Mouse (Mus musculus) 3134 (cell line): ENCODE measurements around the gene Prmt2.

Experiments
- DNase-seq: peaks from one replicate; pipeline ENCODE4 v3.0.0-alpha.2; 2011; ENCODE audit warnings: low spot score; ENCODE audit not compliant: insufficient read length; ENCODE audit errors: extremely low read depth

The Prmt2 gene

DNA sequence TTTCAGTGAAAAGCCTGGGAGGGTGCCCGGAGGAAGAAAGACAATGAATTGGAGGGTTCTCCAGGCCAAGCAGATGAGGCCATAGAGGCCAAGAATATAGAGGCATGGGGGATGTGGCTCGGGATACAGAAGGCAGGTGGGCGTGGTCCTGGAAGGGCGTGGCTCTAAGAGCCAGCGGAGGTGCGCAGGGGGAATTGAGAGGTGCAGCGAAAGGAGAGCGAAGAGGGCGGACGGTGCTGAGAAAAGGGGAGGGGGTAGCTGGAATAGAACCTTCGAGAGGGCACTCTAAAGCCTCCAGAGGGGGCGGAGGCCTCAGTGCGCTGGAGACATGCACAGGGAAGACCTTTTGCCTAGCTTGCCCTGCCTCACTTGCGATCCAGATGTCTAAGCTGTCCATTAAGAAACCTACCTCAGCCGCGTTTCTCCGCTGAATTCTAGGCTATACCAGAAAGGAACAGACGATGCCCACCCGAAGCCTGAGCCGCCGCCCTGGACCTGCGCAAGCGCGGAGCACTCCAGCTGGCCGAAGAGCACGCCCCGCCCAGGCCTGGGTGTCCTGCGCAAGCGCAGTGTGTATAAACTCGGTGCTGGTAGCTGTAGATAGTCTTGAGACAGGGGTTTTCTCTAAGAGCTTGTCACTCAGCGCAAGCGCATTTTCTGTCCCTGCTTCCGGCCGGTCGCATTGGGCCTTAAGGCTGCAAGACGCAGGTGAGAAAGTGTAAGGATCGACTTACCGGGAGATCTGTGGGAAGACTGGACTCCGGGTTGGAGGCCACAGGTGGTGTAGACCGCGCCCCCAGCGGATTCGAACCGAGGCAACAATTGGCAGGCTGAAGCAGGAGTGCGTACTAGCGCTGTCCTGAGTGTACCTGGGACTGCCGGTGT, at the start of gene Prmt2:
Gene Prmt2 (minus strand): TSS at position 525 of the 885 bp plus-strand sequence.
- DNase-seq = peak; percentile 86

DNA sequence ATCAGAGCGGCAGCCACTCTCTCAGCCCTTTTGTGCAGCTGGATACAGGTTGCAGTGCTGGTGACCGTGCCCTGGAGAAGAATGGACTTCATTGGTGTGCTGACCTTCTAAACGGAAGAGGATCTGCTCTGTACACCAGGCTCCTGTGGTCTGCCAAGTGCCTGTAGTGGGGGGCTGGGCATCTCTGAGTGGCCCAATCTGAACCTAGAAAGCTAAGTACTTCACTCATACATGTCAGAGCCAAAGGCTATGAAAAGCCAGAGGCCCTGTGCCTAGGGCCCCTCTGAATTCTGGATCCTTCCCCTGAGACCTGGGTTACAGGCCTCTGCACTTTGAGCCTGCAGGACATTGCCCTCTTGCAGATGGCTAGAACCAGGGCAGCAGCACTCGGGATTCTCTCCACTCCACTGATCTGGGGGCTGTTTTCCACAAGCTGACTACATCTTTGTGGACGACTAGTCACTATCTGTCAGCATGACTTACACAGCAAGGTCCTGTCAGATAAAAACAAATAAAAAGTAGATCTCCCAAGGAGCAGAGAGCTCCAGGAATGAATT, 41.0 kb upstream of the Prmt2 start:
- DNase-seq = no peak

DNA sequence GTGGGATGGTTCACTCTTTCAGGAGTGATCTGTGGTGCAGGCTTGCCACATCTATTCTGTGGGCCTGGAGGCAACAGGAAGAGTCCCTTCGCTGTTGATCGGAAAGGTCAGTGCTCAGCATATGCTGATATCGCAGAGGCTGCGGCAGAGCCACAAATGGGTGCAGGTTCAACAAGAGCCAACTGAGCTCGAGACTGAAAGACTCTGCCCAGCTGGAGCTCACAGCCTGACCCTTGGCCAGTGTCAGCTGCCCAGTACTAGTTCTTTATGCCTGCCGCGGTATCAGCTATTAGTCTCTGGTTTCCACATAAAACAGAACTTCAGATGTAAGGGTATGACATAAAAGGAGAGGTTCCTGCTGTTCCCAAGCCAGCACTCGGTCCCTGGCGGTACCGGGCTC, 37.6 kb upstream of the Prmt2 start:
- DNase-seq = no peak

DNA sequence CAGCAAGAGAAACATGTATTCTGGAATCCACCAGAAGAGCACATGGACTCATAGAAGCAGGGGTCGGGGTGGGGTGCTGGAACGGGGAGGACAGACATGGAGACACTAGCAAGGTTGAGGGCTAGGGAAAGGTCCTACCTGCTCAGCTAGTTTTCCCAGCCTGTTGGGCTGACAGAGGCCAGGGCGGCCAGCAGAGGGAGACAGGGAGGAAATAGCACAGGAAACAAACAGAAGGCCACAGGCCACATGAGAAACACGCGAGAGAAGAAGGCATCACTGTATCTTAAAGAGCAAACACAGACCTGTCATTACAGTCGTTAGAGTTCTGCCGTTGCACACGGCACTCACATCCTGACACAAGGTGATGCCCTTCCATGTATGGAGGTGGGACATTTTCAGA, 33.6 kb upstream of the Prmt2 start:
- no peak for DNase-seq

DNA sequence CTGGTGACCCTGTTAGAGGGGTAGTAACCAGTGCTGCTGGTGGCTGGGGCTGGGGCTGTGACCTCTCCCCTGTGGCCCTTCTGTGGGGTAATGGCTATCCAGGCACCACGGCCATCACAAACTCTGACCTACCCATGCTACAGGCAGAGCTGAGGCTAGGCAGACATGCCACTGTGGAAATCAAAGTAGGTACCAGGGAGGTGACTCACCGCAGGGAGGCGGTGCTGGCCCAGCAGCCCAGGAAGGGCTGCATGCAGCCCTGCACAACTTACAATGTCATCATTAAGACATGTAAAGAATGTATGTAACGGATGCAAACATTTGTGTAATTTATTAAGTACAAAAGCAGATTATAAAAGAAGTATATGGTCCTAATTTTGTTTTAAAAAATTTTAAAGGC, 24.8 kb upstream of the Prmt2 start:
- peak; percentile 65 for DNase-seq

DNA sequence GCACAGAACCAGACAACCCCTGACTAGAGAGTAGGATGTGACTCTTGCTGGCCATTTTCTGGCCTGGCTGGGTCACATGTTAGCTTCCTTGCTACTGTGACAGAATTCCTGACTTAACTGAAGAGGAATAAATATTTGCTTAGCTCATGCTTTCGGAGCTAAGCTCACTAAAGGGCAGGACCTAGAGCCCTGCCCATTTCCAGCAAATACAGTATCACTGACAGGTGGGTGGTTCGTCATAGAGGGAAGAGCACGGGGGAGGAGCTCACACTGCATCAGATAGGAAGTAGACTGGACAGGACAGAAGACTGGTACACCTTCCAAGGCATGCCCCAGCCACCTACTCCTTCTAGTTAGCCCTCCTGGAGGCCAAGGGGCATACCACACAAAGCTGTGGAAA, 23.8 kb upstream of the Prmt2 start:
- no peak for DNase-seq

DNA sequence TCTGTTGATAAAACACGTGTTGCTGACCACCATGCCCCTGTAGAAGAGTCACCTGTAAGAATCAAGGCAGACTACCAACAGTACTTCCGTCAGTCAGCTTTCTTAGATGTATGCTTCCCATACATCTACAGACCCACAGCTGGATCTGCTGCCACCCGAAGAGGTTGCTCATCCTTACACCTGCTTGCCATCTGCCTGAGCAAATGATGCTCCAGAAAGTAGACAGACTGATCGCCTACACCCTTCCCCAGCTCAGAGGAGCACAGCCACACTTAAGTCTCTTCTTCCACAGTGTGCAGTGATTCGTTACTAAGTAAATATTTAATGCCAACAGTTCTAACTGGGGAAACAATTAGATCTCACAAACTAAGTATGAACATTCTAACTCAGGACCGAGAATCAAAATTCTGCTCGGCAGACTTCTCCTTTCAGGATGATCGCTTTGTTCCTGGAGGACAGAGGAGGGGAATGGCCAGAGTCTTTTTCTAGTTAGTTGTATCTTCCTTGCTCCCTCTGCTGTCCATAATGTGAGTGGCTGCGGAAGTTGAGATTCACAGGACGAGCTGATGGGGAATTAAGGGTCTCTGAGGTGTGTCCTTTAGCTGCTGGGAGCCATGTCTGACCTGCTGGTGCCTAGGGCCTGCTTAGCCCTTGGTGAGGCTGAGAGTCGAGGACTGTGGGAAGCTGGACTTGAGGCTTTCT, 22.8 kb upstream of the Prmt2 start:
- DNase-seq = no peak

DNA sequence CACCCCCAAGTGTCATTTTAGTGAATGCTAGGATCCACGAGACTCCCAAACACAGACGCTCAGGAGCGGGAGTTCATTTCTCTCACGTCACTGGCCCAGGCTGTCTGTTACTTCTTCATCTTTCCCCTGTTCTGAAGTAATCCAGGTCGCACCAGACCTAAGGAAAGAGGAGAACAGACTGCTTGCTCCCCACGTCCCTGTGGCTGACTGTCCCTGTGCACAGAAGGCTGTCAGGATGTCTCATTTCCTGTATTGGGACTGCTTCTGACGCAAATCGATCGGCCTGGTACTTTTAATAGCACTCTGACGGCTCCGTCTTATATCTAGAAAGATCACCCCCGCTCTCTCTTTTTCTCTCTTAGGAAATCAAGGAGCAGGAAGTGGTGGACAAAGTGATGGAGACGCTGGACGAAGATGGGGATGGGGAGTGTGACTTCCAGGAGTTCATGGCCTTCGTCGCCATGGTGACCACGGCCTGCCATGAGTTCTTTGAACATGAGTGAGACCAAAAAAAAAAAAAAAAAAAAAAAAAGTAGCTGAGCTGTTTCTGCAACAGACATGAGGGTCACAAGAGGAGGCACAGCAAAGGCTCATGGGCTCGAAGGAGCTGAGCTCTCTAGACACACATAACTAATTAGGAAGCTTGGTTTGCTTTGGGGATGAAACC, 22.0 kb upstream of the Prmt2 start:
- DNase-seq = no peak

DNA sequence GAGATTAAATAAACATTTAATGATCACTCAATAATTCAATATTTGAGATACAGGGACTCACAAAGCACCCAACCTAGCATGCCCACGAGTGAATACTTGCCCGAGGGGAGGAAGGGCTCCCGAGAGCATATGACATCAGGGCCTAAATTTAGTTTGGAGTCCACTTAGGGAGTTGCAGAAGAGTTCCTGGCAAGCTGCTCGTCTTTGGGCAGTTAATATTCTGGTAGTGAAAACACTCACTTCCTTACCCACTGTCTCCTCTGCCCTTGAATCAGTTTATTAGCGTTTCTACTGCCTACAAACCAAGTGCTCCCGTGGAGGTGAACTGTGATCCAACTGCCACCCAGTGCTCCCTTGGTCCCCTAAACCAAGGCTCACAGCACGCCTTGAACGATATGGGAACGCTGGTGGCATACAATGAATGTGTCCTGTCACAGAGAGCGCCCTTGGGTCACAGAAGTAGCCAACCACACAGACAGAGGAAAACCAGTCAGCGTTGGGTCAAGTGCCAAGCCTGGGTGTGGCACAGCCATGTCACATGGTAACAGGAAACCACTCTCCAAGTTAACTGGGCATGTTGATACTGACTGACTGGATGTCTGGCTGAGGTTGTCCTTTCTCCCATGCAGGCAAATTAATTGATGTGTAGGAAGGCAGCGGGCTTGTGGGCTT, 20.2 kb upstream of the Prmt2 start:
- peak; percentile 73 for DNase-seq

DNA sequence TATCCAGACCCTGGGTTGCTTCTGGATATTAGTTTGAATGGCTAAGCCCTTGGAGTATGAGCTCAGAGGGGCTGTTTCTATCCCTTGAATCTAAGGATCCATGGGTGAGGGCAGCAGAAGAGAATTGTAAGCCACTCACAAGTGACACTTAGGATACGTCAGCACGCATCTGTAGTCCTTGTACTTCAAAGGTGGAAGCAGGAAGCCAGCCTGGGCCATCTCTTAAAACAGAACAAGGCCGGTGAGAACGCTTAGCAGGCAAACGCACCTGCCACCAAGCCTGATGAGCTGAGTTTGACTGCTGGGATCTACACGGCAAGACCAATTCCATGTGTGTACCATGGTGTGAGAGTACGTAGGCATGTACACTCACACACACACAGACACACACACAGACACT, 19.6 kb upstream of the Prmt2 start:
- DNase-seq = no peak

DNA sequence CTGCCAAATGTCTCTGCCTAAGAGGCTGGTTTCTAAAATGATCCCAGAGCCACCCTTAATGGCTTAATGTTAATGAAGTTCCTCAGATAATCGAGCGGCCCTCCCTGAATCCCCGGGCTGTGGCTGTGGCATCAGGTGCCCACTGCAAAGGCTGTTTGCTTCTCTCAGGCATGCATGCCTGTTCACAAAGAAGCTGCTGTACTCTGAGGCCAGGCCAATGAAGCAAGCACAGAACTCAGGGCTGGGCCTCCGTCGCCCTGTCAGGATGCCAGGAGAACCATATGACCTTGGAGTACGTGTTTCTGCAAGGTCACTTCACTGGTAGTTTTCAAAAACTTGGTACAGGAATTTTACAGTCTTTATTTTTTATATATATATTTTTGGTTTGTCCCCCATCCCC, 18.0 kb upstream of the Prmt2 start:
- no peak for DNase-seq

DNA sequence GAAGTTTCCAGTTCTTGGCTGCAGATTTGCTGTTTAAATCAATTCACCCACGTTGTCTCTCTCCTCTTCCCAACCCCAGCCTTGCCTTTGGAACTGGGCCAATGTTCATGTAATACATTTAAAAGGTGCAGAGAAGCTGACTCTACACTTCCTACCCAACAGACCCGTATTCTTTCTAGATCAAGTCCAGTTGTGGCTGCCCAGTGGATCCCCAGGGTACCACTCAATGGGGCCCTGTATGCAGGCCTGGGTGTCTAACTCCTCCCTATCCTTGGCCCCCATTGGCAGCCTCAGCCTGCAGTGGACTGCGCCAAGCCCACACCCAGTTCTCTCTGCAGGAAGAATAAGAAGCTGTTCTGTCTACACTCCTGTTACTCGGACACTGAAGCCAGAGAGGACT, 15.9 kb upstream of the Prmt2 start, which contains the start of gene S100b:
Gene S100b (plus strand): TSS at position 318 of the 400 bp plus-strand sequence.
- DNase-seq = no peak

DNA sequence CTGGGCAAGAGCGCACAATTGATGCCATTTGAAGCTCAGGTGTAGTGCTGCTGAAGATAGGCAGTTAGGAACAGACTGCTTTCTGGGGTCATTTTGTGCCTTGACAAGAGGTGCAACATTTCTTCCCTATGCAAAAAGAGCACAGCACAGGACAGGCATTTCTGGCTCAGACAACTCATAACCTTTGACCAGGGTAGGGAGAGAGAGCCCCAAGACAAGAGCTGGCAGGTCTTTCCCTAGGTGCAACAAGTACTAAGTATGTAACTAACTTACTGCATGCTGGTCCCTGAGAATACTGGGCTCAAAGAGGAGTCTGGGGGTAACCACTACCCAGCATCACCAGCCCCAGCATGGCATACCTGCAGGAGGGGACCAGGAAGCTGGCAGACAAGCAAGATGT, 15.4 kb upstream of the Prmt2 start:
- DNase-seq = no peak

DNA sequence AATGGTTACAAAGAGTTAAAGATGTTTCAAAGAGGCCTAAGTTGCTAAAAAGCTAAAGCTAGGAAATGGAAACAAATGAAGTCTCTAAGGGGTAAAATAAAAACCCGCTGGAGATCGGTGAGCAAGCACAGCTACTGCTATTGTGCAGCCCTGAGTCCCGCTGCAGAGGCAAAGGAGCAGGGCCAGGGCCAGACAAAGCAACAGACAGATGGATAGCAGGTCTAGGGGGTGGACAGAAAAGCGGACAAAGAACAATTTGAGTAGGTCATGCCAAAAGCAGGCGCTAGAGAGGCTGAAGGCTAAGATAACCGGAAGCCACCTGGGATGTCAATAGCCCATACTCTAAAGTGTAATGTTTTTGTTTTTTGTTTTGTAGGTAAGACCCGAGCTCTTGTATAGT, 13.2 kb upstream of the Prmt2 start:
- DNase-seq = no peak

DNA sequence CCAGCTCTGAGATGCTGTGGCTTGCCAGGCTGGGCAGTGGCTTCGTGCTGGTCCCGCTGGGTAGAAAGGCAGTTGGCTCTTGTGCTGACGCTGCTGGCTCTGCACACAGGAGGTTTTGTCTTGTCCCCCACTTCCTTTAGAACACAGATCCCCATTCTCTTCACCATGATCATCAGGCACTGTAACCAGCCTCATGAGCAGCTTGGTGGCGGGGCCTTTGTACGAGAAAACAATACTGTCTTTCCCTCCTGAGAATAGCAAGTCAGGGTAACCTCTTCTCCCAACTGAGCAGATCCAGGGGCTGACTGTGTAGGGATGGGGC, 10.9 kb upstream of the Prmt2 start:
- no peak for DNase-seq

DNA sequence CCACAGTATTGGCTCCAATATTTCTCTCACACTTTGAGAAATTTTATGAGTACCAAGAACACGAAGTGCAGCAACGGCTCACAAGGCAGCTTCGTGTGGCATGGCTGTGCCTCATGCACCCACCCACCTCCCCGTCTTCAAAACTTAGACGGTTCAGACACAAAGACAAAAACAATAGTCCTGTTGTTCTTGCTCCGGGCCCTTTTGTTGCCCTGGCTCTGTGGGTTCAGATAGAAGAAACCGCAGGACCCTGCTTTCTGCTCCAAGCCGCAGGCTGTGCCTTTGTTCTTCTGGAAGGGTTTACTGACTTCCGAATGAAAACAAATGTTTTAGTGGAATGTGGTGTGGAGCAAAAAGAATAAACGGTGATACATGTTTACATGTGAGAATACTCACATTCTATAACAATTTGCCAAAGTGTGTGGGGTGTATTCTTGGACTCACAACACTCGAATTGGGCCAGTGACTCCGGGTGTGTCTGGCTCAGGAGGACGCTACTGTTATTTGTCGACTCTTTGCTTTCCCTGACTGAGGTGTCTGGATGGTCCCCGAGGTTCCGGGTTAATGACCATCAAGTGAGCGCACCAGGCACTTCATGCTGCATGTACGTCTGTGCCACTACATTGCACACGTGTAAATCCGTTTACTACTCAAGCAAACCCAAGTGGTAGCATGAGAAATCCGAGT, 10.4 kb upstream of the Prmt2 start:
- no peak for DNase-seq

DNA sequence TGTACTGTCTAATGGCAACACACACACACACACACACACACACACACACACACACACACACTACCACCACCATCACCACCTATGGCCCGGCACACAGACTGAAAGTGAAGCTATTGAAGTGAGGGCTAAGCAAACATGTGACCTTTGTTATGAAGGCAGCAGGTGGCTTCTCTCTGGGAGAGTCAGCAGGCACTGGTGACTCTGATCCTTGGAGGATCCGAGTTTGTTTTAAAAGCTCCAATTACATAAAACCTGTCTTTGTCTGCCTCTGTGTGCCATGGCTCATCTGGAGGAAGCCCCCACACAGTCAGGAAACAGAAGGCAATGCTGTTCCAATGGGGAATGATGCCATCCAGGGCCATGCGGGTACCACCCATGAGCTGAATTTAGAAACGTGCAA, 8.9 kb upstream of the Prmt2 start:
- DNase-seq = no peak

DNA sequence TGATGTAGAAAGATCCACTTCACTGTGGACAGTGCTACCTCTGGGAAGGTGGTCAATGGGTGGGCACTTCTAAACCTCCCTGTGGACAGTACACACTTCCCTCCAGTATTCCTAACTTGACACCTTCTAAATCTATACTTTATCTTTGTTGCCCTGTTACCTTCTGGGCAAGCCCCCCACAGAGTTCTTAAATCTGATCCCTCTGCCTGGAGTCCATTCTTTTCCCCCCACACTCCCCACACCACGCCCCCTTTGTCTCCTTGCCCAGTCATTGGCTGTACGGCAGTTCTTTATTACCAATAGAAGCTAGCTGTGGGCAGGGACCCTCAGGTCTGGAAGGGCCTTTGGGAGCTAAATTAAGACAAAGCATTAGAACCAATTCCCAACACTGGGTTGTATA, 7.4 kb upstream of the Prmt2 start:
- DNase-seq = no peak

DNA sequence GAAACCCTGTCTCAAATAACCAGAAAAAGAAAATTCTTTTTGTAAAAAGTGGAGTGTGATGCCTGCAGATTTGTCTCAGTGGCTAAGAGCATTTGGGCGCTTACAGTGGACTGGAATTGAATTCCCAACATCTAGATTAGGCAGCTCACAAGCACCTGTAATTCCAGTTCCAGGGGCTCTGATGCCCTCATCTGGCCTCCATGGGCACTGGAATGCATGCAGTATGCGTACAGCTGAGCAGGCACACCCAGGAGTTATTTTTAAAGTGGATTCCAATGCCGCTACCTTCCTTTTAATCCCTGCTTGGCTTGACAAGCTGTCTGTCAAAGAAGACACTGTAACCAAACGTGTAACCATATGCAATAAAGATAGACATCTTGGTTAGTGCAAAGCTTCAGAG, 1.7 kb upstream of the Prmt2 start:
- DNase-seq = no peak

DNA sequence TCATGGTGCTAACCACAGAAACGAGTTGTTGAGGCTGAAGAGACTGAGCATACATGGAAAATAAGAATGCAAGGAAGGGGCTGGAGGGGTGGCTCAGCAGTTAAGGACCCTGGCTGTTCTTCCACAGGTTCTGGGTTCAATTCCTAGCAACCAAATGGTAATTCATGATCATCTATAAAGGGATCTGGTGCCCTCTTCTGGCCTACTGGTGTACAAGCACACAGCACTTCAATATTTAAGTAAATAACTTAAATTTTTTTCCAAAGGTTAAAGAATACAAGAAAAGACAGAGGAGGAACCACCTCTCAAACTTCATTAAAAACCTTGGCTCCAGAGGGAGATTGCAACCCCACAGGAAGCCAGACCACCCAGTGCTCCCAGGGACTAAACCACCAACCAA, 8.0 kb downstream of the Prmt2 start:
- no peak for DNase-seq
